In genomic region chr19:41655970-41656369, GRCm38 (mm10) we compare ENCODE assay signal across 10 mouse cellular contexts.
A peak's percentile ranks its signal among the peaks of the same experiment; 100 is the strongest.
DNase-seq lines count a peak whose midpoint lies in the region; ATAC-seq and TF ChIP-seq lines count a peak whose summit lies in the region.
"Had no signal": no experiment of that assay in that cellular context is flagged by ENCODE, and none has a peak within 500 bp of the region (broad histone marks: within the 10 kb centered on the region; RNA-seq: fewer than 3 reads in every experiment).

No protein-coding gene starts in this region.

- no peaks in the 10 kb centered on the region for H3K36me3 ChIP-seq in liver, embryonic 11.5 days (ENCODE audit: control insufficient read depth, insufficient read depth, low read length)
- H3K36me3 ChIP-seq in neural tube, embryonic 12.5 days: no peaks in the 10 kb centered on the region
- no peaks in the 10 kb centered on the region for H3K36me3 ChIP-seq in testis, adult 2 months (ENCODE audit: control insufficient read depth, insufficient read depth, low read length)
- H3K36me3 ChIP-seq: embryonic facial prominence, embryonic 12.5 days had no signal

- H3K4me2 ChIP-seq in liver, embryonic 11.5 days: no peak overlapping the region
- H3K4me2 ChIP-seq in neural tube, embryonic 12.5 days (replicated peaks): no peak overlapping the region
- H3K4me2 ChIP-seq: embryonic facial prominence, embryonic 12.5 days had no signal

- H3K9ac ChIP-seq in liver, embryonic 11.5 days (ENCODE audit: low read depth, low read length): no peak overlapping the region
- H3K9ac ChIP-seq in neural tube, embryonic 12.5 days: no peak overlapping the region
- H3K9ac ChIP-seq: embryonic facial prominence, embryonic 12.5 days had no signal

- H3K4me3 ChIP-seq in cerebellum, adult 2 months (replicated peaks; ENCODE audit: insufficient read depth, low read depth, low read length): no peak overlapping the region
- H3K4me3 ChIP-seq in liver, embryonic 11.5 days (ENCODE audit: low read depth, low read length): no peak overlapping the region
- H3K4me3 ChIP-seq in neural tube, embryonic 12.5 days: no peak overlapping the region
- no peak overlapping the region for H3K4me3 ChIP-seq in testis, adult 2 months (ENCODE audit: control insufficient read depth, low read depth, low read length)
- H3K4me3 ChIP-seq: embryonic facial prominence, embryonic 12.5 days; megakaryocyte, embryonic 14.5 days had no signal

- WGBS in cerebellum, adult 2 months: 9% methylated on average over 9 of the region's 9 CpGs
- 10% methylated on average over 9 of the region's 9 CpGs for WGBS in liver, embryonic 11.5 days
- WGBS in neural tube, embryonic 12.5 days: 6% methylated on average over 9 of the region's 9 CpGs

- H3K9me3 ChIP-seq in liver, embryonic 11.5 days (ENCODE audit: control insufficient read depth, low read length): no peaks in the 10 kb centered on the region
- no peaks in the 10 kb centered on the region for H3K9me3 ChIP-seq in neural tube, embryonic 12.5 days
- H3K9me3 ChIP-seq: embryonic facial prominence, embryonic 12.5 days; megakaryocyte, embryonic 14.5 days had no signal

- peak; percentile 89 for TF ChIP-seq CTCF in cerebellum, adult 2 months (IDR thresholded peaks at IDR 0.05; ENCODE audit: borderline replicate concordance, insufficient read depth, low read depth, low read length)
- peak; percentile 65; the same call in 1 of the 2 replicates for TF ChIP-seq CTCF in testis, adult 2 months (IDR thresholded peaks at IDR 0.05; ENCODE audit: control insufficient read depth, insufficient read depth, insufficient replicate concordance, low read depth, low read length)

- ATAC-seq in frontal cortex, adult (ENCODE audit: low TSS enrichment): peak; percentile 46
- no peak for ATAC-seq in liver, embryonic 11.5 days (replicated peaks; ENCODE audit: low FRiP score)
- 0 out of 2 replicates have a peak, but pooled peaks have one; percentile 15 for ATAC-seq in neural tube, embryonic 12.5 days (ENCODE audit: low FRiP score, low read depth)

- H3K4me1 ChIP-seq in cerebellum, adult 2 months (ENCODE audit: control insufficient read depth, insufficient read depth, low read length): no peaks in the 10 kb centered on the region
- no peaks in the 10 kb centered on the region; the same call in 1 of the 2 replicates for H3K4me1 ChIP-seq in liver, embryonic 11.5 days (replicated peaks; ENCODE audit: control insufficient read depth, insufficient read depth, low read length)
- H3K4me1 ChIP-seq in neural tube, embryonic 12.5 days: peaks cover 57% of the 10 kb centered on the region
- no peaks in the 10 kb centered on the region for H3K4me1 ChIP-seq in testis, adult 2 months (ENCODE audit: control insufficient read depth, insufficient read depth, low read length)
- H3K4me1 ChIP-seq: embryonic facial prominence, embryonic 12.5 days had no signal

- TF ChIP-seq POLR2A in cerebellum, adult 2 months (IDR thresholded peaks at IDR 0.05; ENCODE audit: borderline replicate concordance, insufficient read depth, low read length): no peak
- TF ChIP-seq POLR2A in testis, adult 2 months (IDR thresholded peaks at IDR 0.05; ENCODE audit: control insufficient read depth, low read depth, low read length): no peak

- DNase-seq in ovary, postnatal 10 days (ENCODE audit: low spot score): peak; percentile 65
- no peak for DNase-seq in ovary, adult 18-20 months (ENCODE audit: low spot score)
- peak; percentile 26 to 61 for DNase-seq in cerebellum, adult 2 months
- peak; percentile 42 for DNase-seq in kidney, adult 9 months
- peak; percentile 59 for DNase-seq in liver, embryonic 11.5 days (ENCODE audit: low spot score)

- H3K27me3 ChIP-seq in cerebellum, adult 2 months (ENCODE audit: control insufficient read depth, insufficient read depth, low read length): no peaks in the 10 kb centered on the region; the same call in none of the 2 replicates
- peaks cover 38% of the 10 kb centered on the region for H3K27me3 ChIP-seq in liver, embryonic 11.5 days (replicated peaks; ENCODE audit: control insufficient read depth, insufficient read depth, low read length)
- H3K27me3 ChIP-seq in neural tube, embryonic 12.5 days (replicated peaks): peaks cover 23% of the 10 kb centered on the region
- no peaks in the 10 kb centered on the region for H3K27me3 ChIP-seq in testis, adult 2 months (ENCODE audit: control insufficient read depth, insufficient read depth, low read length)

- H3K27ac ChIP-seq in cerebellum, adult 2 months (ENCODE audit: insufficient read depth, low read length): no peak overlapping the region
- H3K27ac ChIP-seq in liver, embryonic 11.5 days (ENCODE audit: low read depth, low read length): no peak overlapping the region
- H3K27ac ChIP-seq in neural tube, embryonic 12.5 days: 0 out of 2 replicates have a peak overlapping the region, but pooled peaks have one; percentile 50
- H3K27ac ChIP-seq in testis, adult 2 months (ENCODE audit: control insufficient read depth, insufficient read depth, low read depth, low read length): no peak overlapping the region
- H3K27ac ChIP-seq: embryonic facial prominence, embryonic 12.5 days had no signal
